20 mouse cellular contexts compared by ENCODE assay signal in the genomic region with DNA sequence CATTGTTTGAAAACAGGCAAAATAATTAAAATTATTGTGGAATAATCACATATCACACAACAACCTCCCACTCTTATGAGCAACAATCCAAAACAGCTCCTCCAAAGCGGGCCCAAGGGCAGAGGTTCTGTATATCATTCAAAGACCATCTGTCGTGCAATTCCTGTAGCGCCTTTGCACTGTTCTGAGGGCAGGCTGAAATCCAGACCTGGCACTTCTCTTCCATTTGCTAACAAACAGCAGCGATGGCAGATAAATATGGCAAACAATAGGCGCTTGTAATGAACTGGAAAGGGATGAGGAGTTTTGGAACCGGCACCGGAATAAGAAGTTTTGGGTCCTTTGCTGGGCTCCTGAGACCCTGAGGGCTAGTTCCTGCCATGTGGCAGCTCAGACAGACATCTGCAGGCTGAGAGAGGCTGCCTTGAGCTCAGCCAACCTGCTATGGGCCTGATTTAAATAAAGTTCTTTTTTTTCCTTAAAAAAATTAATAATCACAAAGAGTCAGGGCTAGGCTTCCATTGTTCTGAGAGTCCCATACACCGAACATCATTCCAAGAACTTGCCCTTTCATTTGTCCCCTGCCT.
DNase-seq lines count a peak whose midpoint lies in the region; ATAC-seq lines count a peak whose summit lies in the region.
"Had no signal": no experiment of that assay in that cellular context is flagged by ENCODE, and none has a peak within 500 bp of the region (broad histone marks: within the 10 kb centered on the region; RNA-seq: fewer than 3 reads in every experiment).

No protein-coding gene starts in this region.

- no peaks in the 10 kb centered on the region; the same call in 1 of the 2 replicates for H3K27me3 ChIP-seq in midbrain, embryonic 11.5 days (ENCODE audit: control insufficient read depth, insufficient read depth, low read length)
- H3K27me3 ChIP-seq in midbrain, embryonic 10.5 days (ENCODE audit: low read depth, poor library complexity, severe bottlenecking) = peaks cover 48% of the 10 kb centered on the region
- H3K27me3 ChIP-seq in midbrain, embryonic 12.5 days = peaks cover 15% of the 10 kb centered on the region; the same call in 1 of the 2 replicates
- H3K27me3 ChIP-seq in kidney, embryonic 15.5 days = no peaks in the 10 kb centered on the region
- H3K27me3 ChIP-seq: embryonic facial prominence, embryonic 12.5 days; liver, embryonic 13.5 days; neural tube, embryonic 12.5 days had no signal

- no peak overlapping the region for H3K4me3 ChIP-seq in midbrain, embryonic 11.5 days (ENCODE audit: low read depth, low read length)
- H3K4me3 ChIP-seq in midbrain, embryonic 10.5 days = no peak overlapping the region
- no peak overlapping the region for H3K4me3 ChIP-seq in midbrain, embryonic 12.5 days
- H3K4me3 ChIP-seq in kidney, embryonic 15.5 days (replicated peaks) = no peak overlapping the region
- H3K4me3 ChIP-seq: embryonic facial prominence, embryonic 12.5 days; liver, embryonic 13.5 days; neural tube, embryonic 12.5 days had no signal

- 73% methylated on average over 8 of the region's 8 CpGs for whole genome bisulfite sequencing in midbrain, embryonic 11.5 days
- WGBS in midbrain, embryonic 10.5 days = 83% methylated on average over 8 of the region's 8 CpGs
- 56% methylated on average over 8 of the region's 8 CpGs for WGBS in midbrain, embryonic 12.5 days
- WGBS in kidney, embryonic 15.5 days = 82% methylated on average over 8 of the region's 8 CpGs

- H3K9me3 ChIP-seq in midbrain, embryonic 11.5 days (ENCODE audit: control insufficient read depth, low read length) = no peaks in the 10 kb centered on the region
- no peaks in the 10 kb centered on the region for H3K9me3 ChIP-seq in midbrain, embryonic 10.5 days (replicated peaks)
- H3K9me3 ChIP-seq in midbrain, embryonic 12.5 days = no peaks in the 10 kb centered on the region
- no peaks in the 10 kb centered on the region for H3K9me3 ChIP-seq in kidney, embryonic 15.5 days (replicated peaks)
- H3K9me3 ChIP-seq: embryonic facial prominence, embryonic 12.5 days; liver, embryonic 13.5 days; neural tube, embryonic 12.5 days had no signal

- H3K4me2 ChIP-seq in midbrain, embryonic 11.5 days = no peak overlapping the region
- no peak overlapping the region for H3K4me2 ChIP-seq in midbrain, embryonic 12.5 days (replicated peaks)
- no peak overlapping the region for H3K4me2 ChIP-seq in kidney, embryonic 15.5 days
- H3K4me2 ChIP-seq: embryonic facial prominence, embryonic 12.5 days; heart, embryonic 11.5 days; liver, embryonic 13.5 days; neural tube, embryonic 12.5 days had no signal

- no peak overlapping the region for H3K9ac ChIP-seq in midbrain, embryonic 11.5 days (ENCODE audit: low read length)
- no peak overlapping the region for H3K9ac ChIP-seq in midbrain, embryonic 12.5 days (replicated peaks)
- no peak overlapping the region for H3K9ac ChIP-seq in kidney, embryonic 15.5 days
- H3K9ac ChIP-seq: embryonic facial prominence, embryonic 12.5 days; liver, embryonic 13.5 days; neural tube, embryonic 12.5 days had no signal

- DNase-seq in cerebellum, postnatal 14 days = peak; percentile 35 to 54
- DNase-seq in cerebellum, adult 8-10 months = no peak
- no peak for DNase-seq in midbrain, embryonic 11.5 days (ENCODE audit: low spot score, missing footprints)
- DNase-seq in midbrain, embryonic 10.5 days (ENCODE audit: low spot score) = no peak
- no peak for DNase-seq in right cerebral cortex, adult 18-20 months
- no peak for DNase-seq in thymus, postnatal 4 days
- DNase-seq: adrenal gland, postnatal 14 days; cerebellum, adult 9-11 months; gastrocnemius, postnatal 25 days; heart, postnatal 4 days; kidney, adult 11 months; kidney, postnatal 25 days; layer of hippocampus, postnatal 36 days; liver, embryonic 13.5 days; thymus, adult 18-20 months had no signal

- peak; percentile 71 for ATAC-seq in midbrain, embryonic 11.5 days (ENCODE audit: low FRiP score)
- ATAC-seq in midbrain, embryonic 12.5 days (ENCODE audit: low FRiP score, low read depth) = peak; percentile 78; the same call in 1 of the 2 replicates
- no peak for ATAC-seq in kidney, embryonic 15.5 days (replicated peaks; ENCODE audit: low FRiP score)

- peak overlapping the region; percentile 27; the same call in 1 of the 2 replicates for H3K27ac ChIP-seq in midbrain, embryonic 11.5 days (ENCODE audit: low read depth, low read length)
- no peak overlapping the region; the same call in 1 of the 2 replicates for H3K27ac ChIP-seq in midbrain, embryonic 10.5 days (replicated peaks)
- H3K27ac ChIP-seq in midbrain, embryonic 12.5 days (replicated peaks) = peak overlapping the region; percentile 66
- H3K27ac ChIP-seq in kidney, embryonic 15.5 days = no peak overlapping the region
- H3K27ac ChIP-seq: embryonic facial prominence, embryonic 12.5 days; liver, embryonic 13.5 days; neural tube, embryonic 12.5 days had no signal

- no peaks in the 10 kb centered on the region for H3K4me1 ChIP-seq in midbrain, embryonic 11.5 days (ENCODE audit: control insufficient read depth, insufficient read depth, low read length)
- peaks cover 16% of the 10 kb centered on the region for H3K4me1 ChIP-seq in midbrain, embryonic 10.5 days
- H3K4me1 ChIP-seq in midbrain, embryonic 12.5 days = peaks cover 16% of the 10 kb centered on the region; the same call in 1 of the 2 replicates
- H3K4me1 ChIP-seq in kidney, embryonic 15.5 days = no peaks in the 10 kb centered on the region
- H3K4me1 ChIP-seq: embryonic facial prominence, embryonic 12.5 days; liver, embryonic 13.5 days; neural tube, embryonic 12.5 days had no signal

- H3K36me3 ChIP-seq in midbrain, embryonic 11.5 days (ENCODE audit: control insufficient read depth, insufficient read depth, low read length) = no peaks in the 10 kb centered on the region
- no peaks in the 10 kb centered on the region for H3K36me3 ChIP-seq in midbrain, embryonic 10.5 days
- H3K36me3 ChIP-seq in midbrain, embryonic 12.5 days = no peaks in the 10 kb centered on the region
- H3K36me3 ChIP-seq in kidney, embryonic 15.5 days = no peaks in the 10 kb centered on the region
- H3K36me3 ChIP-seq: embryonic facial prominence, embryonic 12.5 days; liver, embryonic 13.5 days; neural tube, embryonic 12.5 days had no signal

Comparison
In these comparisons a context has a peak if more than half of its experiments do, and no peak if none do; other contexts are left out.
1. DNase-seq: peak in cerebellum, postnatal 14 days (2 of 2); none in cerebellum, adult 8-10 months (single experiment), midbrain, embryonic 11.5 days (single experiment), midbrain, embryonic 10.5 days (single experiment), right cerebral cortex, adult 18-20 months (single experiment) and thymus, postnatal 4 days (single experiment).
2. H3K27ac ChIP-seq: peak in midbrain, embryonic 11.5 days (single experiment) and midbrain, embryonic 12.5 days (single experiment); none in midbrain, embryonic 10.5 days (single experiment) and kidney, embryonic 15.5 days (single experiment).